Mouse (Mus musculus): ENCODE measurements around the gene Nlrc5.
A peak's percentile ranks its signal among the peaks of the same experiment; 100 is the strongest.
"Not testable (repeated sequence)": the region's sequence is repeated elsewhere in the genome, so short reads cannot be mapped to it uniquely, and the experiment has no call there.

Gene Nlrc5

GRCm38 (mm10) chr8:94418017-94418416 is 16.1 kb upstream of the Nlrc5 start:
- DNase-seq (ENCODE audit: extremely low read depth, low read depth): peak; percentile 87

GRCm38 (mm10) chr8:94422270-94422669 is 11.9 kb upstream of the Nlrc5 start:
- DNase-seq (ENCODE audit: extremely low read depth, low read depth): no peak

- no peak for DNase-seq (ENCODE audit: extremely low read depth, low read depth)
Measured at GRCm38 (mm10) chr8:94427953-94428352, 6.2 kb upstream of the Nlrc5 start.

- DNase-seq (ENCODE audit: extremely low read depth, low read depth): no peak
Measured at GRCm38 (mm10) chr8:94428420-94428819, 5.7 kb upstream of the Nlrc5 start.

- no peak for DNase-seq (ENCODE audit: extremely low read depth, low read depth)
Measured at GRCm38 (mm10) chr8:94429376-94429775, 4.8 kb upstream of the Nlrc5 start.

GRCm38 (mm10) chr8:94432212-94432611 is 1.9 kb upstream of the Nlrc5 start:
- no peak for DNase-seq (ENCODE audit: extremely low read depth, low read depth)

- DNase-seq (ENCODE audit: extremely low read depth, low read depth): no peak
Measured at GRCm38 (mm10) chr8:94434958-94435357, 802 bp downstream of the Nlrc5 start.

GRCm38 (mm10) chr8:94435397-94436111 is 1.4 kb downstream of the Nlrc5 start:
- DNase-seq (ENCODE audit: extremely low read depth, low read depth): no peak

- no peak for DNase-seq (ENCODE audit: extremely low read depth, low read depth)
Measured at GRCm38 (mm10) chr8:94436112-94436572, 2.0 kb downstream of the Nlrc5 start.

- DNase-seq (ENCODE audit: extremely low read depth, low read depth): no peak
Measured at GRCm38 (mm10) chr8:94436900-94437299, 2.7 kb downstream of the Nlrc5 start.

GRCm38 (mm10) chr8:94438659-94439058 is 4.5 kb downstream of the Nlrc5 start:
- DNase-seq (ENCODE audit: extremely low read depth, low read depth): no peak

GRCm38 (mm10) chr8:94439691-94440090 is 5.5 kb downstream of the Nlrc5 start:
- no peak for DNase-seq (ENCODE audit: extremely low read depth, low read depth)

- DNase-seq (ENCODE audit: extremely low read depth, low read depth): no peak
Measured at GRCm38 (mm10) chr8:94440389-94440788, 6.2 kb downstream of the Nlrc5 start.

- no peak for DNase-seq (ENCODE audit: extremely low read depth, low read depth)
Measured at GRCm38 (mm10) chr8:94441686-94442085, 7.5 kb downstream of the Nlrc5 start.

- no peak for DNase-seq (ENCODE audit: extremely low read depth, low read depth)
Measured at GRCm38 (mm10) chr8:94443153-94443552, 9.0 kb downstream of the Nlrc5 start.

- DNase-seq (ENCODE audit: extremely low read depth, low read depth): no peak
Measured at GRCm38 (mm10) chr8:94444480-94444879, 10.3 kb downstream of the Nlrc5 start.

- DNase-seq (ENCODE audit: extremely low read depth, low read depth): no peak
Measured at GRCm38 (mm10) chr8:94447142-94447541, 13.0 kb downstream of the Nlrc5 start.

GRCm38 (mm10) chr8:94447583-94448324 is 13.6 kb downstream of the Nlrc5 start:
- no peak for DNase-seq (ENCODE audit: extremely low read depth, low read depth)

- DNase-seq (ENCODE audit: extremely low read depth, low read depth): not testable (repeated sequence)
Measured at GRCm38 (mm10) chr8:94452991-94453390, 18.8 kb downstream of the Nlrc5 start.

- DNase-seq (ENCODE audit: extremely low read depth, low read depth): no peak
Measured at GRCm38 (mm10) chr8:94453868-94454488, 19.8 kb downstream of the Nlrc5 start.

- no peak for DNase-seq (ENCODE audit: extremely low read depth, low read depth)
Measured at GRCm38 (mm10) chr8:94454905-94455304, 20.7 kb downstream of the Nlrc5 start.

GRCm38 (mm10) chr8:94456071-94456470 is 21.9 kb downstream of the Nlrc5 start:
- no peak for DNase-seq (ENCODE audit: extremely low read depth, low read depth)
